Mouse (Mus musculus): ENCODE measurements around the gene B3gnt2. TPM values are rescaled to one million over a fixed set of nuclear protein-coding genes. Genes with fewer than 3 reads are reported as not detected.

Gene B3gnt2
- total and polyA plus RNA-seq, 3 experiments = 36.8 to 66.4 TPM; not detected in 1

DNA sequence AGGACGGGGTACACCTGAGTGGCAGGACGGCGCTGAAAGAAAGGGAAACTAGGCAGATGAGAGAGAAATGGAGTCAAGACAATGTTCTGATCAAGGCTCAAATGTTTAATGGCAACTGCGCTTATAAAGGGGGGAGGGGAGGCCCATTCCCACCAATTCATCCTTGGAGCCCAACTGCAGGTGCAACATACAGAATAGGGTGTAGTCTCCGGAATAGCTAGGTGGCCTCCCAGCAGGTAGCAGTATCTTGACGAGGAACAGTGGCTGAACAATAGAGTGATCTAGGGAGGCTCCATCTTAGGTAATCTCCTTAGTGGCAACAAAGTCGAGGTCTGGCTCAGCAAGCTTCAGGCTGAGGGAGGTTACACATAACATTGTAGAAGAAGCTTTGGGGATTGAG lies 113.4 kb downstream of the B3gnt2 start:
- no peak overlapping the region for H3K27ac ChIP-seq (ENCODE audit: control insufficient read depth, low read depth, low read length)
- no peaks in the 10 kb centered on the region for H3K4me1 ChIP-seq (ENCODE audit: control insufficient read depth in 1 of 2, insufficient read depth in 2 of 2, low read length in 2 of 2)
- no peak overlapping the region for H3K4me3 ChIP-seq (ENCODE audit: control insufficient read depth in 1 of 2, insufficient read depth in 1 of 2, low read depth in 2 of 2, low read length in 2 of 2)
- no peaks in the 10 kb centered on the region for H3K36me3 ChIP-seq (ENCODE audit: control insufficient read depth in 1 of 2, insufficient read depth in 2 of 2, low read length in 2 of 2)
- DNase-seq (ENCODE audit: low read depth, low spot score) = no peak
- TF ChIP-seq HCFC1 (IDR thresholded peaks at IDR 0.05; ENCODE audit: low read depth, low read length) (no peak), BHLHE40 (IDR thresholded peaks at IDR 0.05; ENCODE audit: borderline replicate concordance, low read depth, low read length) (no peak), MYC (IDR thresholded peaks at IDR 0.05; ENCODE audit: low read depth, low read length) (no peak), USF1 (IDR thresholded peaks at IDR 0.05; ENCODE audit: low read depth, low read length) (no peak), GATA1 (IDR thresholded peaks at IDR 0.05; ENCODE audit: low read depth, low read length) (no peak), KAT2A (conservative IDR thresholded peaks at IDR 0.05; ENCODE audit: low read depth, low read length) (no peak), GABPA (IDR thresholded peaks at IDR 0.05; ENCODE audit: low read depth, low read length) (no peak), SMC3 (IDR thresholded peaks at IDR 0.05; ENCODE audit: low read depth, low read length) (no peak)
- H3K27me3 ChIP-seq (ENCODE audit: control insufficient read depth in 1 of 2, insufficient read depth in 2 of 2, low read length in 2 of 2) = no peaks in the 10 kb centered on the region
- no peak overlapping the region for H3K9ac ChIP-seq (ENCODE audit: control insufficient read depth, low read depth, low read length, poor library complexity, severe bottlenecking)
- H3K9me3 ChIP-seq (replicated peaks; ENCODE audit: insufficient read depth, low read length) = no peaks in the 10 kb centered on the region
- no peaks in the 10 kb centered on the region for H3K79me2 ChIP-seq (ENCODE audit: control insufficient read depth, insufficient read depth, low read length, poor library complexity)

DNA sequence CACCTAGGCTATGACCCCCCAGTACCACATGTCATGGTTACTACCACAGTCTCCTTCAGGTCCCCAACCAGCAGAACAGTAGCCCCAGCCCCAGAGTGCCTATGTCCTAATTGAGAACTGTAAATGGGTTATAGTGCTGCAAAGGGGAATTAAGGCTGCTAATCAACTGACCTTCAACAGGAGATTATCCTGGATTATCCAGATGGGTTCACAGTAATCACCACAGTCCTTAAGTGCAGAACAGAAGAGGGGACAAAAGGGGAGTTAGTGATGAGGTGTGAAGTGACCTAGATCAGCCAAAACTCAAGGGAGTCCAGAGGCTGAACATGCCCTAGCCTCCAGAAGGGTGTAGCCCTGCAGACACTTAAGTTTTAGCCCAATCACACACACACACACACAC lies 115.4 kb downstream of the B3gnt2 start:
- H3K4me3 ChIP-seq (ENCODE audit: control insufficient read depth in 1 of 2, insufficient read depth in 1 of 2, low read depth in 2 of 2, low read length in 2 of 2) = no peak overlapping the region
- no peaks in the 10 kb centered on the region for H3K4me1 ChIP-seq (ENCODE audit: control insufficient read depth in 1 of 2, insufficient read depth in 2 of 2, low read length in 2 of 2)
- H3K9ac ChIP-seq (ENCODE audit: control insufficient read depth, low read depth, low read length, poor library complexity, severe bottlenecking) = no peak overlapping the region
- no peaks in the 10 kb centered on the region for H3K27me3 ChIP-seq (ENCODE audit: control insufficient read depth in 1 of 2, insufficient read depth in 2 of 2, low read length in 2 of 2)
- DNase-seq (ENCODE audit: low read depth, low spot score) = no peak
- no peaks in the 10 kb centered on the region for H3K36me3 ChIP-seq (ENCODE audit: control insufficient read depth in 1 of 2, insufficient read depth in 2 of 2, low read length in 2 of 2)
- no peaks in the 10 kb centered on the region for H3K9me3 ChIP-seq (replicated peaks; ENCODE audit: insufficient read depth, low read length)
- TF ChIP-seq MAX (IDR thresholded peaks at IDR 0.05; ENCODE audit: low read length) (no peak), NELFE (IDR thresholded peaks at IDR 0.05; ENCODE audit: low read depth, low read length) (no peak), GABPA (IDR thresholded peaks at IDR 0.05; ENCODE audit: low read depth, low read length) (no peak), TBP (IDR thresholded peaks at IDR 0.05; ENCODE audit: low read depth, low read length) (no peak), GATA1 (IDR thresholded peaks at IDR 0.05; ENCODE audit: low read depth, low read length) (no peak), MYC (IDR thresholded peaks at IDR 0.05; ENCODE audit: low read depth, low read length) (no peak), ELF1 (IDR thresholded peaks at IDR 0.05; ENCODE audit: low read depth, low read length) (no peak), SIN3A (IDR thresholded peaks at IDR 0.05; ENCODE audit: low read length) (no peak), NRF1 (IDR thresholded peaks at IDR 0.05; ENCODE audit: insufficient read depth, low read depth, low read length, poor library complexity, severe bottlenecking) (no peak), POLR2AphosphoS5 (IDR thresholded peaks at IDR 0.05; ENCODE audit: borderline replicate concordance, low read depth, low read length) (no peak), POLR2AphosphoS2 (IDR thresholded peaks at IDR 0.05; ENCODE audit: low read length) (no peak), ETS1 (IDR thresholded peaks at IDR 0.05; ENCODE audit: low read depth, low read length) (no peak), CHD1 (IDR thresholded peaks at IDR 0.05; ENCODE audit: low read depth, low read length) (no peak)
- H3K79me2 ChIP-seq (ENCODE audit: control insufficient read depth, insufficient read depth, low read length, poor library complexity) = no peaks in the 10 kb centered on the region
- H3K27ac ChIP-seq (ENCODE audit: control insufficient read depth, low read depth, low read length) = no peak overlapping the region
